Mouse (Mus musculus) small intestine, adult 2 months (tissue): ENCODE results near the gene Acacb. TPM values are rescaled to one million over a fixed set of nuclear protein-coding genes. Genes with fewer than 3 reads are reported as not detected.

Source experiments
- H3K27ac ChIP-seq: fragments of 200-500 bp; 2 replicates; pipeline ENCODE4 v1.5.1; 2012; ENCODE audit warnings: low read depth, low read length, control low read depth, inconsistent platforms; ENCODE audit not compliant: insufficient read depth
- H3K27me3 ChIP-seq: fragments of 200-500 bp; 2 replicates; pipeline ENCODE4 v1.6.1; 2012; ENCODE audit warnings: mild to moderate bottlenecking, moderate library complexity, low read length, inconsistent platforms; ENCODE audit not compliant: control insufficient read depth, insufficient read depth
- H3K36me3 ChIP-seq: fragments of 200-500 bp; 2 replicates; pipeline ENCODE4 v1.6.1; 2012; ENCODE audit warnings: mild to moderate bottlenecking, low read length, control low read depth, inconsistent platforms; ENCODE audit not compliant: control insufficient read depth, insufficient read depth
- H3K4me1 ChIP-seq: fragments of 200-500 bp; 2 replicates; pipeline ENCODE4 v1.6.1; 2012; ENCODE audit warnings: low read length, inconsistent platforms, mixed read lengths; ENCODE audit not compliant: control insufficient read depth, insufficient read depth, insufficient read length
- H3K4me3 ChIP-seq: fragments of 200-500 bp; 2 replicates; pipeline ENCODE4 v1.5.1; 2012; ENCODE audit warnings: low read depth, mild to moderate bottlenecking, control low read depth, inconsistent platforms, low read length, moderate library complexity
- CTCF ChIP-seq: fragments of 200-500 bp; IDR thresholded peaks from 2 replicates; pipeline ENCODE4 v1.5.1; 2012; ENCODE audit warnings: low read depth, mild to moderate bottlenecking, control low read depth, inconsistent platforms, low read length, moderate library complexity, mixed read lengths; ENCODE audit not compliant: insufficient replicate concordance, insufficient read length; ENCODE audit errors: extremely low read depth
- POLR2A ChIP-seq: fragments of 200-500 bp; IDR thresholded peaks from 2 replicates; pipeline ENCODE4 v1.6.1; 2012; ENCODE audit warnings: low read depth, mild to moderate bottlenecking, control low read depth, inconsistent platforms, low read length, moderate library complexity
- WGBS: fragments of 180-500 bp; shearing (Covaris S2); methylation state at CpG from one replicate; pipeline ENCODE4 v1.1.7; 2018; 5-methylcytosine and 5-hydroxymethylcytosine counted together
- polyA plus RNA-seq: library from polyadenylated mRNA; depleted of rRNA; stranded (reverse); fragments of >200 nt; gene quantifications from 2 replicates; pipeline ENCODE4 v1.2.3, GENCODE M21; 2012; rRNA removed

Acacb gene
- polyA plus RNA-seq, 1 experiment = 3.1 TPM

DNA sequence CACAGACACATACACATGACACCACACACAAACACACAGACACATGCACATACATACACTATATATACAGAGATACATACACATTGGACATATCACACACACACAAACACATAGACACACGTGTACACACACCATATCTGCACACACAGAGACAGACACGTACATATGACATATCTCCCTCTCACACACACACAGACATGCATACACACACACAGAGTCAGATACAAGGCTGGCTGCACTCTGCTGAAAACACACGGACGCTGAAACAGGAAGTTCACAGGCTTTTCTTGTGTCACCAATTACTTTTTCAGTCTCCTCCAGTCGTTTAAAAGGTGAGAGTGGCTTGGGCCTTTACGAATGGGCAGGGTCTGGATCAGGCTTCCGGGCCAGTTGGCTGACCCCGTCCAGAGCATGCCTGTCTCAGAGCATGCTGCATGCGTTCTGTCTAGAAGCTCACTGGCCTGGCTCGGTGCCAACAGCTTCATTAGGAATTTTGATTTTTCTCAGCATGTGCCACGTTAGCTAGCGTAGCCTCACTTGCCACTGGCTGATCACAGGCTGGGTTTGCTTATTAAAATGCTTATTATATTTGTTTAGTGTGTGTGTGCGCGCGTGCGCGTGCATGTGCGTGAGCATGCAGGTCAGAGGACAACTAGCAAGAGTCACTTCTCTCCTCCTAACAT is 152.0 kb downstream of the Acacb start:
- no peaks in the 10 kb centered on the region for H3K36me3 ChIP-seq
- H3K27me3 ChIP-seq = no peaks in the 10 kb centered on the region
- no peaks in the 10 kb centered on the region; the same call in 1 of the 2 replicates for H3K4me1 ChIP-seq
- no peak overlapping the region for H3K4me3 ChIP-seq
- no peak overlapping the region for H3K27ac ChIP-seq
- WGBS = 50% methylated on average over 18 of the region's 18 CpGs
- no peak for TF ChIP-seq POLR2A
- no peak for TF ChIP-seq CTCF

- TF ChIP-seq CTCF = no peak
- TF ChIP-seq POLR2A = no peak
- Histone ChIP-seq H3K4me1 (no peaks in the 10 kb centered on the region; the same call in 1 of the 2 replicates), H3K36me3 (no peaks in the 10 kb centered on the region), H3K27ac (no peak overlapping the region), H3K4me3 (no peak overlapping the region), H3K27me3 (no peaks in the 10 kb centered on the region)
- 55% methylated on average over 22 of the region's 22 CpGs for WGBS
Measured at GRCm38 (mm10) chr5:114299156-114299855, 153.0 kb downstream of the Acacb start.

DNA sequence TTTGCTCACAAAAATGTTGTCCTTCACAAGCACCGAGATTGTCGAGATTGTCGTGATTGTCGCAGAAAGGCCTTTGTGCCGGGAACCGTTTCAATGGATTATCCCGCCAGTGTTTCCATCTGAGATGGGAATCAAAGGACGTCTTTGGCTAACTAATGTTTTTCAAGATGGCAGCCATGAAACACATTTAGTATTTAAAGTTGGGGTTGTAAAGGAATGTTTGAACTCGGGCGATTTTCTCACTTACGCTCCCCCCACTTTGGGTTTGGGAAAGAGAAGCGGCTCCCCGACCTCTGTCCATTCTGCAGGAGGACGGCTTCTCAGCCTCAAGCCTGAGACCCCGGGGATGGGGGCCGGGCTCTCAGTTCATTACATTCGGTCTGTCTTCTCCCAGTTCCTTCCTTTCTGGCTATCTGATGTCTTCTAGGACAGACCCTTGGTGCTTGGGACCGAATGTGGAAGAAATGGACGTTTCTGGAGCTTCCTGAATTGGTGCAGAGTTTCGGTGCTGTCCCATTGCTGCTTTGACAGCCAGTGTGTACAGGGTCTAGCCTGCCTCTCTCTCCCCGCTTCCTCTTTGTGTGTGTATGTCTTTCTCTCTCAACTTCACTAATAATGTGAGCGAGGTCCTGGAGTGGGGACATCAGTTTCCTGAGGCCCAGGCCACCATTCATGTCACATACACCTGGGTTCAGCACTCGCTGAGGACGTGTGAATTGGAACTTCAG is 153.7 kb downstream of the Acacb start:
- Histone ChIP-seq H3K27me3 (no peaks in the 10 kb centered on the region), H3K4me1 (no peaks in the 10 kb centered on the region; the same call in 1 of the 2 replicates), H3K4me3 (no peak overlapping the region), H3K36me3 (no peaks in the 10 kb centered on the region), H3K27ac (no peak overlapping the region)
- no peak for TF ChIP-seq CTCF
- TF ChIP-seq POLR2A = no peak
- 85% methylated on average over 24 of the region's 24 CpGs for WGBS

Other genes with a start within 250 kb of the Acacb start
- gene Coro1c, start 237.8 kb upstream of the Acacb start, polyA plus RNA-seq = 68.3 and 144 TPM in 2 replicates
- gene Ssh1, start 152.6 kb upstream of the Acacb start, polyA plus RNA-seq = 6.7 and 11.3 TPM in 2 replicates
- gene Dao, start 142.8 kb upstream of the Acacb start, polyA plus RNA-seq = 11.9 and 16.8 TPM in 2 replicates
- gene Usp30, start 81.1 kb upstream of the Acacb start, polyA plus RNA-seq = 6.2 and 10.9 TPM in 2 replicates
- 0.15 and 0.42 TPM in 2 replicates for gene Svop, start 55.0 kb upstream of the Acacb start, polyA plus RNA-seq
- gene Alkbh2, start 18.3 kb upstream of the Acacb start, polyA plus RNA-seq = 3.1 and 6.6 TPM in 2 replicates
- 4.8 and 6.7 TPM in 2 replicates for gene Ung, start 16.1 kb upstream of the Acacb start, polyA plus RNA-seq
- gene Foxn4, start 127.3 kb downstream of the Acacb start, polyA plus RNA-seq = 0.03 TPM in 1 of 2 replicates, not detected in the other
- gene Myo1h, start 142.6 kb downstream of the Acacb start, polyA plus RNA-seq = 0.27 and 0.85 TPM in 2 replicates
- gene Kctd10, start 234.0 kb downstream of the Acacb start, polyA plus RNA-seq = 47.1 and 80.2 TPM in 2 replicates
- gene Ube3b, start 234.1 kb downstream of the Acacb start, polyA plus RNA-seq = 36.6 and 76.1 TPM in 2 replicates